Mouse (Mus musculus) testis, adult 2 months (tissue): ENCODE measurements at regions not wholly inside any gene's neighbourhood (a gene's known extent, or its start where the extent isn't known, plus 50 kb on each side); places are given as distances from the start of the nearest gene placed in this dataset.
"Not testable (repeated sequence)": the region's sequence is repeated elsewhere in the genome, so short reads cannot be mapped to it uniquely, and the experiment has no call there.

Experiments used
- H3K27ac ChIP-seq: fragments of 200-500 bp; 2 replicates; pipeline ENCODE4 v1.5.1; 2012; ENCODE audit warnings: low read depth, low read length; ENCODE audit not compliant: control insufficient read depth, insufficient read depth
- H3K27me3 ChIP-seq: fragments of 200-500 bp; 2 replicates; pipeline ENCODE4 v1.6.1; 2012; ENCODE audit warnings: mild to moderate bottlenecking, low read length, moderate library complexity; ENCODE audit not compliant: control insufficient read depth, insufficient read depth
- H3K36me3 ChIP-seq: fragments of 200-500 bp; 2 replicates; pipeline ENCODE4 v1.6.1; 2012; ENCODE audit warnings: mild to moderate bottlenecking, low read length; ENCODE audit not compliant: control insufficient read depth, insufficient read depth
- H3K4me1 ChIP-seq: fragments of 200-500 bp; 2 replicates; pipeline ENCODE4 v1.6.1; 2012; ENCODE audit warnings: low read length; ENCODE audit not compliant: control insufficient read depth, insufficient read depth
- H3K4me3 ChIP-seq: fragments of 200-500 bp; 2 replicates; pipeline ENCODE4 v1.5.1; 2012; ENCODE audit warnings: low read depth, mild to moderate bottlenecking, low read length, moderate library complexity, mixed read lengths; ENCODE audit not compliant: control insufficient read depth
- CTCF ChIP-seq: fragments of 200-500 bp; IDR thresholded peaks from 2 replicates; pipeline ENCODE4 v1.5.1; 2012; ENCODE audit warnings: low read depth, mild to moderate bottlenecking, inconsistent platforms, low read length, moderate library complexity; ENCODE audit not compliant: control insufficient read depth, insufficient read depth, insufficient replicate concordance
- POLR2A ChIP-seq: fragments of 200-500 bp; IDR thresholded peaks from 2 replicates; pipeline ENCODE4 v1.6.1; 2012; ENCODE audit warnings: low read depth, mild to moderate bottlenecking, inconsistent platforms, low read length, moderate library complexity; ENCODE audit not compliant: control insufficient read depth

- Histone ChIP-seq H3K27me3 (no peaks in the 10 kb centered on the region), H3K27ac (no peak overlapping the region), H3K36me3 (no peaks in the 10 kb centered on the region), H3K4me3 (no peak overlapping the region), H3K4me1 (no peaks in the 10 kb centered on the region)
- no peak for TF ChIP-seq POLR2A
- TF ChIP-seq CTCF: no peak
Observed at GRCm38 (mm10) chr13:41955198-41955597, 96.6 kb upstream of the Hivep1 start.

- Histone ChIP-seq H3K27me3 (no peaks in the 10 kb centered on the region), H3K27ac (no peak overlapping the region), H3K36me3 (no peaks in the 10 kb centered on the region), H3K4me3 (no peak overlapping the region), H3K4me1 (no peaks in the 10 kb centered on the region)
- TF ChIP-seq POLR2A (no peak), CTCF (no peak)
Observed at GRCm38 (mm10) chr13:41952453-41952852, 99.4 kb upstream of the Hivep1 start.

GRCm38 (mm10) chr13:41948241-41948640, 100.8 kb upstream of the Adtrp start:
- H3K4me1 ChIP-seq: no peaks in the 10 kb centered on the region
- TF ChIP-seq CTCF (no peak), POLR2A (no peak)
- H3K4me3 ChIP-seq: no peak overlapping the region
- H3K27me3 ChIP-seq: no peaks in the 10 kb centered on the region
- no peaks in the 10 kb centered on the region for H3K36me3 ChIP-seq
- H3K27ac ChIP-seq: no peak overlapping the region

GRCm38 (mm10) chr13:41932313-41933100, 85.0 kb upstream of the Adtrp start:
- H3K36me3 ChIP-seq: no peaks in the 10 kb centered on the region
- H3K27ac ChIP-seq: no peak overlapping the region
- no peak for TF ChIP-seq POLR2A
- no peak for TF ChIP-seq CTCF
- no peaks in the 10 kb centered on the region for H3K4me1 ChIP-seq
- no peak overlapping the region for H3K4me3 ChIP-seq
- H3K27me3 ChIP-seq: no peaks in the 10 kb centered on the region

GRCm38 (mm10) chr13:41929768-41930167, 82.3 kb upstream of the Adtrp start:
- Histone ChIP-seq H3K27me3 (no peaks in the 10 kb centered on the region), H3K27ac (no peak overlapping the region), H3K4me3 (no peak overlapping the region), H3K4me1 (no peaks in the 10 kb centered on the region), H3K36me3 (no peaks in the 10 kb centered on the region)
- TF ChIP-seq CTCF (no peak), POLR2A (no peak)

GRCm38 (mm10) chr13:41925851-41926250, 78.4 kb upstream of the Adtrp start:
- not testable (repeated sequence) for H3K36me3 ChIP-seq, H3K27ac ChIP-seq, H3K27me3 ChIP-seq, H3K4me3 ChIP-seq, H3K4me1 ChIP-seq

- Histone ChIP-seq H3K4me1 (no peaks in the 10 kb centered on the region), H3K27ac (no peak overlapping the region), H3K27me3 (no peaks in the 10 kb centered on the region), H3K36me3 (no peaks in the 10 kb centered on the region), H3K4me3 (no peak overlapping the region)
- TF ChIP-seq POLR2A (no peak), CTCF (no peak)
Observed at GRCm38 (mm10) chr13:41925211-41925610, 77.7 kb upstream of the Adtrp start.

- Histone ChIP-seq H3K36me3 (no peaks in the 10 kb centered on the region), H3K27me3 (no peaks in the 10 kb centered on the region), H3K4me3 (no peak overlapping the region), H3K4me1 (no peaks in the 10 kb centered on the region), H3K27ac (no peak overlapping the region)
- TF ChIP-seq POLR2A: no peak
- no peak for TF ChIP-seq CTCF
Observed at GRCm38 (mm10) chr13:41921178-41921577, 73.7 kb upstream of the Adtrp start.
